Mouse (Mus musculus): ENCODE results near the gene Ctnnd1. TPM values are rescaled to one million over a fixed set of nuclear protein-coding genes. Genes with fewer than 3 reads are reported as not detected.

Ctnnd1 gene
- polyA plus RNA-seq, 1 experiment from 2014 or later = 6.9 TPM

GRCm38 (mm10) chr2:84612764-84613163 is 37.8 kb downstream of the Ctnnd1 start:
- DNase-seq (ENCODE audit: low spot score) = no peak

- no peak for DNase-seq (ENCODE audit: low spot score)
These were observed 42.7 kb downstream of the Ctnnd1 start for GRCm38 (mm10) chr2:84607842-84608241.

- DNase-seq (ENCODE audit: low spot score) = no peak
These were observed 49.6 kb downstream of the Ctnnd1 start for GRCm38 (mm10) chr2:84600977-84601376.

- no peak for DNase-seq (ENCODE audit: low spot score)
These were observed 51.2 kb downstream of the Ctnnd1 start for GRCm38 (mm10) chr2:84599270-84599888.

GRCm38 (mm10) chr2:84597123-84597522 is 53.4 kb downstream of the Ctnnd1 start:
- no peak for DNase-seq (ENCODE audit: low spot score)

GRCm38 (mm10) chr2:84592801-84593200 is 57.8 kb downstream of the Ctnnd1 start:
- no peak for DNase-seq (ENCODE audit: low spot score)

- no peak for DNase-seq (ENCODE audit: low spot score)
These were observed 64.9 kb downstream of the Ctnnd1 start for GRCm38 (mm10) chr2:84585700-84586099.

- DNase-seq (ENCODE audit: low spot score) = no peak
These were observed 68.3 kb downstream of the Ctnnd1 start for GRCm38 (mm10) chr2:84582286-84582685.

GRCm38 (mm10) chr2:84581208-84581607 is 69.4 kb downstream of the Ctnnd1 start:
- DNase-seq (ENCODE audit: low spot score) = no peak

GRCm38 (mm10) chr2:84579311-84579710 is 71.3 kb downstream of the Ctnnd1 start:
- DNase-seq (ENCODE audit: low spot score) = no peak

- no peak for DNase-seq (ENCODE audit: low spot score)
These were observed 76.4 kb downstream of the Ctnnd1 start for GRCm38 (mm10) chr2:84574130-84574529.

GRCm38 (mm10) chr2:84556888-84557514 is 93.6 kb downstream of the Ctnnd1 start:
- DNase-seq (ENCODE audit: low spot score) = no peak

- no peak for DNase-seq (ENCODE audit: low spot score)
These were observed 99.0 kb downstream of the Ctnnd1 start for GRCm38 (mm10) chr2:84551390-84552100.

Other genes starting within 250 kb of the Ctnnd1 start
- gene Calcrl, start 225.4 kb downstream of the Ctnnd1 start, polyA plus RNA-seq (2015; fragmentation: Nextera tagmentation; extraction: Ambion mirVana) = 20.1 and 23.0 TPM in 2 replicates
- gene Tfpi, start 174.0 kb downstream of the Ctnnd1 start, polyA plus RNA-seq (2015; fragmentation: Nextera tagmentation; extraction: Ambion mirVana) = 25.1 and 25.7 TPM in 2 replicates
- 0.06 and 0.31 TPM in 2 replicates for gene Btbd18, start 8.3 kb upstream of the Ctnnd1 start, polyA plus RNA-seq (2015; fragmentation: Nextera tagmentation; extraction: Ambion mirVana)
- 294 and 310 TPM in 2 replicates for gene Selenoh, start 20.0 kb upstream of the Ctnnd1 start, polyA plus RNA-seq (2015; fragmentation: Nextera tagmentation; extraction: Ambion mirVana)
- gene Gm28635, start 27.3 kb upstream of the Ctnnd1 start, polyA plus RNA-seq (2015; fragmentation: Nextera tagmentation; extraction: Ambion mirVana) = not detected in 2 replicates
- 32.5 and 33.3 TPM in 2 replicates for gene Med19, start 27.6 kb upstream of the Ctnnd1 start, polyA plus RNA-seq (2015; fragmentation: Nextera tagmentation; extraction: Ambion mirVana)
- gene Tmx2, start 28.4 kb upstream of the Ctnnd1 start, polyA plus RNA-seq (2015; fragmentation: Nextera tagmentation; extraction: Ambion mirVana) = 74.9 and 77.2 TPM in 2 replicates
- 17.7 and 20.3 TPM in 2 replicates for gene Zdhhc5, start 64.4 kb upstream of the Ctnnd1 start, polyA plus RNA-seq (2015; fragmentation: Nextera tagmentation; extraction: Ambion mirVana)
- 55.3 and 62.1 TPM in 2 replicates for gene Clp1, start 76.6 kb upstream of the Ctnnd1 start, polyA plus RNA-seq (2015; fragmentation: Nextera tagmentation; extraction: Ambion mirVana)
- 0.21 and 0.27 TPM in 2 replicates for gene Ypel4, start 83.3 kb upstream of the Ctnnd1 start, polyA plus RNA-seq (2015; fragmentation: Nextera tagmentation; extraction: Ambion mirVana)
- 0.33 and 0.54 TPM in 2 replicates for gene Gm19426, start 92.9 kb upstream of the Ctnnd1 start, polyA plus RNA-seq (2015; fragmentation: Nextera tagmentation; extraction: Ambion mirVana)
- gene Serping1, start 124.7 kb upstream of the Ctnnd1 start, polyA plus RNA-seq (2015; fragmentation: Nextera tagmentation; extraction: Ambion mirVana) = 13.8 and 16.1 TPM in 2 replicates
- gene Ube2l6, start 148.1 kb upstream of the Ctnnd1 start, polyA plus RNA-seq (2015; fragmentation: Nextera tagmentation; extraction: Ambion mirVana) = 39.1 and 45.5 TPM in 2 replicates
- gene Smtnl1, start 171.9 kb upstream of the Ctnnd1 start, polyA plus RNA-seq (2015; fragmentation: Nextera tagmentation; extraction: Ambion mirVana) = 0.38 and 0.44 TPM in 2 replicates
- gene Timm10, start 176.2 kb upstream of the Ctnnd1 start, polyA plus RNA-seq (2015; fragmentation: Nextera tagmentation; extraction: Ambion mirVana) = 35.6 and 38.9 TPM in 2 replicates
- 19.7 and 22.7 TPM in 2 replicates for gene Slc43a1, start 188.1 kb upstream of the Ctnnd1 start, polyA plus RNA-seq (2015; fragmentation: Nextera tagmentation; extraction: Ambion mirVana)
- gene Rtn4rl2, start 235.9 kb upstream of the Ctnnd1 start, polyA plus RNA-seq (2015; fragmentation: Nextera tagmentation; extraction: Ambion mirVana) = 0.10 and 0.22 TPM in 2 replicates